Mouse (Mus musculus): ENCODE measurements at regions not wholly inside any gene's neighbourhood (a gene's known extent, or its start where the extent isn't known, plus 50 kb on each side); places are given as distances from the start of the nearest gene placed in this dataset.

- no peaks in the 10 kb centered on the region for H3K4me1 ChIP-seq (replicated peaks)
- no peak overlapping the region for H3K9ac ChIP-seq
- 77% methylated on average over 7 of the region's 7 CpGs for WGBS
- H3K27ac ChIP-seq (ENCODE audit: poor library complexity, severe bottlenecking): no peak overlapping the region
- H3K9me3 ChIP-seq (replicated peaks): no peaks in the 10 kb centered on the region
- H3K36me3 ChIP-seq: no peaks in the 10 kb centered on the region
- no peak overlapping the region for H3K4me3 ChIP-seq
- ATAC-seq (ENCODE audit: insufficient number of reproducible peaks, low FRiP score): no peak
- H3K27me3 ChIP-seq (replicated peaks): no peaks in the 10 kb centered on the region
- no peak overlapping the region for H3K4me2 ChIP-seq
These were observed 487.5 kb downstream of the Igsf11 start for GRCm38 (mm10) chr16:39379959-39380358.

- H3K9ac ChIP-seq: no peak overlapping the region
- H3K4me2 ChIP-seq: no peak overlapping the region
- H3K27ac ChIP-seq (ENCODE audit: poor library complexity, severe bottlenecking): no peak overlapping the region
- no peaks in the 10 kb centered on the region for H3K27me3 ChIP-seq (replicated peaks)
- no peak overlapping the region for H3K4me3 ChIP-seq
- no peaks in the 10 kb centered on the region for H3K9me3 ChIP-seq (replicated peaks)
- no peak for ATAC-seq (ENCODE audit: insufficient number of reproducible peaks, low FRiP score)
- H3K4me1 ChIP-seq (replicated peaks): no peaks in the 10 kb centered on the region
- WGBS: 57% methylated on average over 5 of the region's 5 CpGs
- H3K36me3 ChIP-seq: no peaks in the 10 kb centered on the region
These were observed 497.5 kb downstream of the Igsf11 start for GRCm38 (mm10) chr16:39389943-39390342.

- Histone ChIP-seq H3K4me3 (no peak overlapping the region), H3K4me2 (no peak overlapping the region), H3K9me3 (replicated peaks) (no peaks in the 10 kb centered on the region), H3K27ac (ENCODE audit: poor library complexity, severe bottlenecking) (no peak overlapping the region), H3K4me1 (replicated peaks) (no peaks in the 10 kb centered on the region), H3K27me3 (replicated peaks) (no peaks in the 10 kb centered on the region), H3K36me3 (no peaks in the 10 kb centered on the region), H3K9ac (no peak overlapping the region)
- ATAC-seq (ENCODE audit: insufficient number of reproducible peaks, low FRiP score): no peak
- 79% methylated on average over 3 of the region's 3 CpGs for WGBS
These were observed 498.2 kb downstream of the Igsf11 start for GRCm38 (mm10) chr16:39390626-39391025.

GRCm38 (mm10) chr16:39402101-39402749 lies 509.8 kb downstream of the Igsf11 start:
- Histone ChIP-seq H3K36me3 (no peaks in the 10 kb centered on the region), H3K27me3 (replicated peaks) (no peaks in the 10 kb centered on the region), H3K27ac (ENCODE audit: poor library complexity, severe bottlenecking) (no peak overlapping the region), H3K4me2 (no peak overlapping the region), H3K4me3 (no peak overlapping the region), H3K9ac (no peak overlapping the region), H3K4me1 (replicated peaks) (no peaks in the 10 kb centered on the region), H3K9me3 (replicated peaks) (no peaks in the 10 kb centered on the region)
- WGBS: 74% methylated on average over 4 of the region's 4 CpGs
- no peak for ATAC-seq (ENCODE audit: insufficient number of reproducible peaks, low FRiP score)

- 86% methylated on average over 1 of the region's 1 CpGs for WGBS
- Histone ChIP-seq H3K4me2 (no peak overlapping the region), H3K4me3 (no peak overlapping the region), H3K27ac (ENCODE audit: poor library complexity, severe bottlenecking) (no peak overlapping the region), H3K36me3 (no peaks in the 10 kb centered on the region), H3K27me3 (replicated peaks) (no peaks in the 10 kb centered on the region), H3K4me1 (replicated peaks) (no peaks in the 10 kb centered on the region), H3K9ac (no peak overlapping the region), H3K9me3 (replicated peaks) (no peaks in the 10 kb centered on the region)
- no peak for ATAC-seq (ENCODE audit: insufficient number of reproducible peaks, low FRiP score)
These were observed 539.1 kb downstream of the Igsf11 start for GRCm38 (mm10) chr16:39431581-39431980.

- no peak overlapping the region for H3K4me2 ChIP-seq
- no peak for ATAC-seq (ENCODE audit: insufficient number of reproducible peaks, low FRiP score)
- H3K27me3 ChIP-seq (replicated peaks): no peaks in the 10 kb centered on the region
- no peaks in the 10 kb centered on the region for H3K4me1 ChIP-seq (replicated peaks)
- H3K9me3 ChIP-seq (replicated peaks): no peaks in the 10 kb centered on the region
- no peak overlapping the region for H3K9ac ChIP-seq
- 79% methylated on average over 2 of the region's 2 CpGs for WGBS
- no peak overlapping the region for H3K27ac ChIP-seq (ENCODE audit: poor library complexity, severe bottlenecking)
- no peak overlapping the region for H3K4me3 ChIP-seq
- H3K36me3 ChIP-seq: no peaks in the 10 kb centered on the region
These were observed 538.4 kb upstream of the Lsamp start for GRCm38 (mm10) chr16:39445740-39446139.

- no peak overlapping the region for H3K4me3 ChIP-seq
- H3K4me2 ChIP-seq: no peak overlapping the region
- no peak for ATAC-seq (ENCODE audit: insufficient number of reproducible peaks, low FRiP score)
- no peak overlapping the region for H3K9ac ChIP-seq
- 80% methylated on average over 5 of the region's 5 CpGs for WGBS
- no peaks in the 10 kb centered on the region for H3K27me3 ChIP-seq (replicated peaks)
- H3K4me1 ChIP-seq (replicated peaks): no peaks in the 10 kb centered on the region
- H3K27ac ChIP-seq (ENCODE audit: poor library complexity, severe bottlenecking): no peak overlapping the region
- no peaks in the 10 kb centered on the region for H3K36me3 ChIP-seq
- H3K9me3 ChIP-seq (replicated peaks): 0 out of 2 replicates have a peak, but pooled peaks cover 4% of the 10 kb centered on the region
These were observed 530.6 kb upstream of the Lsamp start for GRCm38 (mm10) chr16:39453400-39454138.

Data from heart, embryonic 12.5 days (tissue).